Mouse (Mus musculus): ENCODE measurements around the gene Coro2b.

- TF ChIP-seq EP300 (IDR thresholded peaks at IDR 0.05; ENCODE audit: low read depth) (no peak), CTCF (IDR thresholded peaks at IDR 0.05; ENCODE audit: low read depth) (no peak)
These were observed 657 bp downstream of the Coro2b start for GRCm38 (mm10) chr9:62536119-62536654.

All from liver, embryonic 14.5 days (tissue).